Mouse (Mus musculus) liver, embryonic 14.5 days (tissue): ENCODE measurements around the gene 1700017D01Rik. TPM values are rescaled to one million over a fixed set of nuclear protein-coding genes. Genes with fewer than 3 reads are reported as not detected.

ENCODE experiments used
- ATAC-seq: fragments of 200-750 bp; cut with Nextera tagmentation; 2 replicates; pipeline ENCODE4 v1.8.0; 2017; ENCODE audit warnings: moderate number of reproducible peaks, mild to moderate bottlenecking, moderate library complexity; ENCODE audit not compliant: insufficient read depth
- DNase-seq, 3 experiments: peaks; one replicate each; pipeline ENCODE4 v3.0.0-alpha.2; 2012 to 2013; ENCODE audit warnings: low read depth in 3 of 3, low spot score in 3 of 3
- H3K27ac ChIP-seq: fragments of 300-500 bp; sonication (generic); 2 replicates; pipeline ENCODE4 v1.5.1; 2014; ENCODE audit warnings: moderate library complexity, mild to moderate bottlenecking, control low read depth, inconsistent platforms
- H3K27me3 ChIP-seq: fragments of 300-500 bp; sonication (generic); 2 replicates; pipeline ENCODE4 v1.6.1; 2014; ENCODE audit warnings: mild to moderate bottlenecking, low read length, moderate library complexity; ENCODE audit not compliant: control insufficient read depth, insufficient read depth
- H3K36me3 ChIP-seq: fragments of 300-500 bp; sonication (generic); replicated peaks from 2 replicates; pipeline ENCODE4 v1.6.1; 2014; ENCODE audit warnings: low read depth; ENCODE audit not compliant: control insufficient read depth, insufficient read depth
- H3K4me1 ChIP-seq, 2 experiments: fragments of 200-500 bp in 1 of 2; fragments of 300-500 bp in 1 of 2; sonication (generic) in 1 of 2; replicated peaks; 2 replicates each; pipeline ENCODE4 v1.6.1; 2012 to 2014; ENCODE audit warnings: antibody characterized with exemption in 1 of 2, inconsistent platforms in 1 of 2, low read length in 1 of 2; ENCODE audit not compliant: control insufficient read depth in 2 of 2, insufficient read depth in 2 of 2
- H3K4me2 ChIP-seq: fragments of 300-500 bp; sonication (generic); 2 replicates; pipeline ENCODE4 v1.6.1; 2014; ENCODE audit warnings: low read depth, mild to moderate bottlenecking, control low read depth, moderate library complexity
- H3K4me3 ChIP-seq, 2 experiments: fragments of 200-500 bp in 1 of 2; fragments of 300-500 bp in 1 of 2; sonication (generic) in 1 of 2; 2 replicates each; pipeline ENCODE4 v1.5.1; 2012 to 2014; ENCODE audit warnings: low read depth in 2 of 2, low read length in 2 of 2, mild to moderate bottlenecking in 2 of 2, control low read depth in 1 of 2, inconsistent platforms in 1 of 2, moderate library complexity in 1 of 2; ENCODE audit not compliant: insufficient read depth in 1 of 2
- H3K9ac ChIP-seq: fragments of 300-500 bp; sonication (generic); replicated peaks from 2 replicates; pipeline ENCODE4 v1.6.1; 2014; ENCODE audit warnings: mild to moderate bottlenecking, control low read depth, moderate library complexity
- H3K9me3 ChIP-seq: fragments of 300-500 bp; sonication (generic); 2 replicates; pipeline ENCODE4 v1.6.1; 2016; ENCODE audit warnings: low read length, mixed read lengths; ENCODE audit not compliant: control insufficient read depth
- CTCF ChIP-seq: IDR thresholded peaks from 2 replicates; pipeline ENCODE4 v1.5.1; 2016; ENCODE audit warnings: antibody characterized with exemption, low read depth, control low read depth
- EP300 ChIP-seq: IDR thresholded peaks from 2 replicates; pipeline ENCODE4 v1.6.1; 2016; ENCODE audit warnings: antibody characterized with exemption, low read depth
- WGBS: fragments of 180-500 bp; shearing (Covaris S2); extraction: QIAGEN DNeasy Blood & Tissue Kit; methylation state at CpG from one replicate; pipeline ENCODE4 v1.1.7; 2014; ENCODE audit not compliant: insufficient replicate concordance; 5-methylcytosine and 5-hydroxymethylcytosine counted together
- polyA plus RNA-seq, 2 experiments: library from polyadenylated mRNA; depleted of rRNA in 1 of 2; stranded (reverse) in 1 of 2; unstranded in 1 of 2; fragments of >200 nt; fragmentation: Nextera tagmentation in 1 of 2; extraction: Ambion mirVana in 1 of 2; gene quantifications; 2 replicates each; pipeline versions ENCODE4 v1.2.1 to v1.2.3; 2012 to 2014

The 1700017D01Rik gene
- polyA plus RNA-seq, 2 experiments = not detected

GRCm38 (mm10) chr19:11049426-11049825 lies 81.2 kb downstream of the 1700017D01Rik start:
- H3K4me1 ChIP-seq = peaks cover 0 to 5% of the 10 kb centered on the region in 2 experiments; a peak in 1 of 4 replicates
- H3K4me3 ChIP-seq = no peak overlapping the region
- ATAC-seq (no peak), DNase-seq (no peak)
- no peaks in the 10 kb centered on the region for H3K27me3 ChIP-seq
- H3K36me3 ChIP-seq = no peaks in the 10 kb centered on the region
- H3K27ac ChIP-seq = no peak overlapping the region
- no peak overlapping the region for H3K4me2 ChIP-seq
- TF ChIP-seq EP300 = no peak
- TF ChIP-seq CTCF = no peak
- no peaks in the 10 kb centered on the region for H3K9me3 ChIP-seq
- no peak overlapping the region for H3K9ac ChIP-seq

- H3K27me3 ChIP-seq = no peaks in the 10 kb centered on the region
- H3K9me3 ChIP-seq = no peaks in the 10 kb centered on the region
- no peak overlapping the region for H3K27ac ChIP-seq
- DNase-seq (no peak), ATAC-seq (no peak)
- peaks cover 0 to 5% of the 10 kb centered on the region in 2 experiments; a peak in 1 of 4 replicates for H3K4me1 ChIP-seq
- no peaks in the 10 kb centered on the region for H3K36me3 ChIP-seq
- TF ChIP-seq EP300 = no peak
- TF ChIP-seq CTCF = no peak
- no peak overlapping the region for H3K9ac ChIP-seq
- 17% methylated on average over 1 of the region's 1 CpGs for WGBS
- H3K4me2 ChIP-seq = no peak overlapping the region
- no peak overlapping the region for H3K4me3 ChIP-seq
Measured at GRCm38 (mm10) chr19:11048503-11048902, 82.2 kb downstream of the 1700017D01Rik start.

DNA sequence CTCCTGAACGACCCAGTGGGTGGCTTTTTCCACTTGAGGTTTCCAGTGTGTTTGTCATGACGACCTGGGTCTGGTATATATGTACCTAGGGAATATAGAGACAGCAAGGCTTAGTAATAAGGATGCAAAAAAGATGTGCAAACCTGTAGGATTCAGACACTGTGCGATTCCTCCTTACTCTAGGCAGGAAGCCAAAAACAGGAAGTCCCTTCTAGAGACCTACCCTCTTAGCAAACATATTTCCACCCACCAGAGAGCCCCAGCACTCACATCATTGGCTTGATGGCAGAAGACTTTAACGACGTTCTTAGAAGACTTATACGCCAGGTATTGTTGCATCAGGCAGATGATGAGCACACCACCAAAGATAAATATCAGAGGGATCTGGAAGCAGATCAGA lies 82.7 kb downstream of the 1700017D01Rik start:
- WGBS = 26% methylated on average over 6 of the region's 6 CpGs
- no peaks in the 10 kb centered on the region for H3K36me3 ChIP-seq
- no peak for TF ChIP-seq CTCF
- TF ChIP-seq EP300 = no peak
- no peak overlapping the region for H3K27ac ChIP-seq
- H3K9ac ChIP-seq = no peak overlapping the region
- ATAC-seq (no peak), DNase-seq (no peak)
- no peak overlapping the region for H3K4me2 ChIP-seq
- H3K4me3 ChIP-seq = no peak overlapping the region
- peaks cover 0 to 5% of the 10 kb centered on the region in 2 experiments; a peak in 1 of 4 replicates for H3K4me1 ChIP-seq
- H3K27me3 ChIP-seq = no peaks in the 10 kb centered on the region
- no peaks in the 10 kb centered on the region for H3K9me3 ChIP-seq

Other genes with a start within 250 kb of the 1700017D01Rik start
- gene Tmem109, start 248.9 kb downstream of the 1700017D01Rik start, polyA plus RNA-seq (2012; rRNA removed) = 10.9 and 11.1 TPM in 2 replicates
- 16.1 and 16.5 TPM in 2 replicates for gene Tmem109, start 248.9 kb downstream of the 1700017D01Rik start, polyA plus RNA-seq (2014; fragmentation: Nextera tagmentation; extraction: Ambion mirVana)
- gene Prpf19, start 235.6 kb downstream of the 1700017D01Rik start, polyA plus RNA-seq (2012; rRNA removed) = 108 and 117 TPM in 2 replicates
- 15.7 and 19.1 TPM in 2 replicates for gene Prpf19, start 235.6 kb downstream of the 1700017D01Rik start, polyA plus RNA-seq (2014; fragmentation: Nextera tagmentation; extraction: Ambion mirVana)
- gene Zp1, start 210.2 kb downstream of the 1700017D01Rik start, polyA plus RNA-seq (2012; rRNA removed) = not detected in 2 replicates
- gene Zp1, start 210.2 kb downstream of the 1700017D01Rik start, polyA plus RNA-seq (2014; fragmentation: Nextera tagmentation; extraction: Ambion mirVana) = not detected in 2 replicates
- gene Ptgdr2, start 193.7 kb downstream of the 1700017D01Rik start, polyA plus RNA-seq (2012; rRNA removed) = 0.02 and 0.04 TPM in 2 replicates
- 0.05 and 0.09 TPM in 2 replicates for gene Ptgdr2, start 193.7 kb downstream of the 1700017D01Rik start, polyA plus RNA-seq (2014; fragmentation: Nextera tagmentation; extraction: Ambion mirVana)
- gene Ccdc86, start 181.6 kb downstream of the 1700017D01Rik start, polyA plus RNA-seq (2012; rRNA removed) = 3.3 and 4.9 TPM in 2 replicates
- gene Ccdc86, start 181.6 kb downstream of the 1700017D01Rik start, polyA plus RNA-seq (2014; fragmentation: Nextera tagmentation; extraction: Ambion mirVana) = 9.9 and 10.6 TPM in 2 replicates
- gene Ms4a10, start 156.2 kb downstream of the 1700017D01Rik start, polyA plus RNA-seq (2012; rRNA removed) = not detected in 2 replicates
- 0.23 TPM in 1 of 2 replicates, not detected in the other for gene Ms4a10, start 156.2 kb downstream of the 1700017D01Rik start, polyA plus RNA-seq (2014; fragmentation: Nextera tagmentation; extraction: Ambion mirVana)
- gene Ms4a15, start 137.6 kb downstream of the 1700017D01Rik start, polyA plus RNA-seq (2012; rRNA removed) = not detected in 2 replicates
- gene Ms4a15, start 137.6 kb downstream of the 1700017D01Rik start, polyA plus RNA-seq (2014; fragmentation: Nextera tagmentation; extraction: Ambion mirVana) = not detected in 2 replicates
- gene Ms4a18, start 112.8 kb downstream of the 1700017D01Rik start, polyA plus RNA-seq (2012; rRNA removed) = 0.02 TPM in 1 of 2 replicates, not detected in the other
- gene Ms4a18, start 112.8 kb downstream of the 1700017D01Rik start, polyA plus RNA-seq (2014; fragmentation: Nextera tagmentation; extraction: Ambion mirVana) = not detected in 2 replicates
- 0.08 and 0.25 TPM in 2 replicates for gene Ms4a8a, start 49.8 kb downstream of the 1700017D01Rik start, polyA plus RNA-seq (2012; rRNA removed)
- gene Ms4a8a, start 49.8 kb downstream of the 1700017D01Rik start, polyA plus RNA-seq (2014; fragmentation: Nextera tagmentation; extraction: Ambion mirVana) = 0.11 TPM in 1 of 2 replicates, not detected in the other
- gene 1700025F22Rik, start 34.4 kb upstream of the 1700017D01Rik start, polyA plus RNA-seq (2012; rRNA removed) = not detected in 2 replicates
- gene 1700025F22Rik, start 34.4 kb upstream of the 1700017D01Rik start, polyA plus RNA-seq (2014; fragmentation: Nextera tagmentation; extraction: Ambion mirVana) = not detected in 2 replicates
- not detected in 2 replicates for gene Ms4a13, start 65.9 kb upstream of the 1700017D01Rik start, polyA plus RNA-seq (2012; rRNA removed)
- gene Ms4a13, start 65.9 kb upstream of the 1700017D01Rik start, polyA plus RNA-seq (2014; fragmentation: Nextera tagmentation; extraction: Ambion mirVana) = not detected in 2 replicates
- gene Ms4a12, start 101.6 kb upstream of the 1700017D01Rik start, polyA plus RNA-seq (2012; rRNA removed) = not detected in 2 replicates
- gene Ms4a12, start 101.6 kb upstream of the 1700017D01Rik start, polyA plus RNA-seq (2014; fragmentation: Nextera tagmentation; extraction: Ambion mirVana) = not detected in 2 replicates
- not detected in 2 replicates for gene Ms4a1, start 135.4 kb upstream of the 1700017D01Rik start, polyA plus RNA-seq (2012; rRNA removed)
- gene Ms4a1, start 135.4 kb upstream of the 1700017D01Rik start, polyA plus RNA-seq (2014; fragmentation: Nextera tagmentation; extraction: Ambion mirVana) = not detected in 2 replicates
- not detected in 2 replicates for gene Ms4a5, start 153.0 kb upstream of the 1700017D01Rik start, polyA plus RNA-seq (2012; rRNA removed)
- not detected in 2 replicates for gene Ms4a5, start 153.0 kb upstream of the 1700017D01Rik start, polyA plus RNA-seq (2014; fragmentation: Nextera tagmentation; extraction: Ambion mirVana)
- gene Ms4a14, start 183.6 kb upstream of the 1700017D01Rik start, polyA plus RNA-seq (2012; rRNA removed) = 0.02 TPM in 2 replicates
- not detected in 2 replicates for gene Ms4a14, start 183.6 kb upstream of the 1700017D01Rik start, polyA plus RNA-seq (2014; fragmentation: Nextera tagmentation; extraction: Ambion mirVana)
- gene Ms4a7, start 205.3 kb upstream of the 1700017D01Rik start, polyA plus RNA-seq (2012; rRNA removed) = 0.48 and 0.61 TPM in 2 replicates
- gene Ms4a7, start 205.3 kb upstream of the 1700017D01Rik start, polyA plus RNA-seq (2014; fragmentation: Nextera tagmentation; extraction: Ambion mirVana) = 0.75 and 1.4 TPM in 2 replicates
- gene Ms4a4a, start 244.6 kb upstream of the 1700017D01Rik start, polyA plus RNA-seq (2012; rRNA removed) = 0.19 and 0.25 TPM in 2 replicates
- gene Ms4a4a, start 244.6 kb upstream of the 1700017D01Rik start, polyA plus RNA-seq (2014; fragmentation: Nextera tagmentation; extraction: Ambion mirVana) = 0.32 TPM in 1 of 2 replicates, not detected in the other